Mouse (Mus musculus): ENCODE data around the gene Fyn. TPM values are rescaled to one million over a fixed set of nuclear protein-coding genes. Genes with fewer than 3 reads are reported as not detected.

Fyn gene
- polyA plus RNA-seq, 1 experiment from 2014 or later: 15.1 TPM

DNA sequence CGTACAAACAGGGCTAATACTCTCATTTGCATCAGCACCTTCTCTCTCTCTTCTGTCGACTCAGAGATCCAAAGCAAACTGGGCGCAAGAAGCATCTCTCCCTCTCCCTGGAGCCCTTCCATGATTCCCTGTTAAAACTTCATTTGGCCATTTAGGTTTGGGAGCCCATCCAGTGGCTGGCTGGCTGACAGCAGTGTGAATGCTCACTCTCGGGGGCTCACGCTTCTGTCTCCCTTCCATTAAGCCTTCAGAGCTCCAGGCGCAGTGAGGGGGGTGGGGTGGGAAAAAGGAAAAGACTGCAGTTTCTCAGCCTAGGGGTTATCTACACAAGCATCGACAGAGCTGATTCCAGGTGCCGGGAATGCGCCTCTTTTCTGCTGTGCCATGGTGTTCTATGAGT, 136.4 kb downstream of the Fyn start:
- peaks cover 16% of the 10 kb centered on the region for H3K4me1 ChIP-seq
- no peak overlapping the region for H3K9ac ChIP-seq
- H3K27ac ChIP-seq: no peak overlapping the region
- H3K9me3 ChIP-seq (replicated peaks): no peaks in the 10 kb centered on the region
- no peak overlapping the region for H3K4me3 ChIP-seq
- 60% methylated on average over 9 of the region's 9 CpGs for WGBS (ENCODE audit: insufficient replicate concordance)
- no peak overlapping the region for H3K4me2 ChIP-seq
- no peak for ATAC-seq
- no peaks in the 10 kb centered on the region for H3K27me3 ChIP-seq (replicated peaks)
- no peaks in the 10 kb centered on the region for H3K36me3 ChIP-seq

DNA sequence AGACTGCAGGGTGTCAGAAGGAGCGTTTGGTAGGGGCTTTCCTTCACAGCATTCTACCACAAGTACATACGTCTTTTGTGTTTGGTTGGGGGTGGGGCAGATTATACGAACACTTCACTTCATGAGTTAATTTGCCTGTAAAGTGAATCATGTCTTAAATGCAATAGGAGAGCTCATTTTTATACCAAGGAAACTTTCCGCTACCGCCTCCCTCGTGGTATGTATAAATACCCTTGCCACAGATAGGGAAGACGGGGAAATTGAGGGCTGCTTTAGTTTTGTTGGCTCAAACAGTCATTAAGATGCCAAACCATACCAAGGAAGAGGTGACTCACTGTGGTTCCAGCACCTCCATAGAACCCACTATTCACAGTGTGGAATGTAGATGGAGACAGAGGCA, 137.0 kb downstream of the Fyn start:
- ATAC-seq: no peak
- H3K9ac ChIP-seq: no peak overlapping the region
- no peak overlapping the region for H3K4me3 ChIP-seq
- no peak overlapping the region for H3K4me2 ChIP-seq
- no peaks in the 10 kb centered on the region for H3K36me3 ChIP-seq
- peaks cover 16% of the 10 kb centered on the region for H3K4me1 ChIP-seq
- H3K27ac ChIP-seq: no peak overlapping the region
- no peaks in the 10 kb centered on the region for H3K9me3 ChIP-seq (replicated peaks)
- H3K27me3 ChIP-seq (replicated peaks): no peaks in the 10 kb centered on the region
- WGBS (ENCODE audit: insufficient replicate concordance): 75% methylated on average over 7 of the region's 7 CpGs

DNA sequence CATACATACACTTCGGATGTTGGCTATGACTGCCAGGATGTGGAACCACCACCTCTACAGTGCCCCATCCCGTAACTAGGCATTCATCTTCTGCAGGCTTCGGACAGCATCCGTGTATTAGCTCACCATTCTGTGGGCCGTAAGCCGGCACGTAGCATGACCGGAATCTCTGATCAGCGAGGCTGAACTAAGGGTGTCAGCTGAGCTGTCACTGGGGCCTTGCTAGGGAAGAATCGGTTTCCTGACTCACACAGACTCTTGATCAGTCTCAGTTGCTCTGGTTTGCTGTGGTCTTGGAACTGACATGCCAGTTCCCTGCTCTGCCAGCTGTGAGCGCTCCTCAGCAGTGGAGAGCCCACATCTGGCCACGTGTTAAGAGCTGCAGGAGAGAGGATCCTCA, 137.7 kb downstream of the Fyn start:
- Histone ChIP-seq H3K27me3 (replicated peaks) (no peaks in the 10 kb centered on the region), H3K27ac (no peak overlapping the region), H3K36me3 (no peaks in the 10 kb centered on the region), H3K9ac (no peak overlapping the region), H3K4me2 (no peak overlapping the region), H3K4me1 (peaks cover 12% of the 10 kb centered on the region), H3K9me3 (replicated peaks) (no peaks in the 10 kb centered on the region), H3K4me3 (no peak overlapping the region)
- ATAC-seq: no peak
- WGBS (ENCODE audit: insufficient replicate concordance): 85% methylated on average over 12 of the region's 12 CpGs

DNA sequence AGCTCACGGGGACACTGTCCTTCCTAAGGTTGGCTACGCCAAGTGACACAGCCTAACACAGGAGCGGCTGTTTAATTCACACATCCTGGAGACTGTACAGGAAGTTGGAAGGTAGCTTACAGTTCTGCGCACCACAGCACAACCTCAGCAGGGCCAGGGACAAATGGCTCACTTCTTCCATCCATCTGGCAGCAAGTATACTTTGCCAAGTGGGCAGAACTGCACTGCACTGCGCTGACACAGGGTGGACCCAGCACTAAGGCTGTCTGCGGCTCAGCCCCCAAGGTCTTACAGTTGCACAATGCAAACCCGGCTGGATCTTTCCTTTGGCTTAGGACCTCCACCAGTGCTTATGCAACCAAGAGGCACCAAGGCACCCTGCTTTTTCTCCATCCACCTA, 138.2 kb downstream of the Fyn start:
- Histone ChIP-seq H3K4me2 (no peak overlapping the region), H3K4me1 (peaks cover 9% of the 10 kb centered on the region), H3K9me3 (replicated peaks) (no peaks in the 10 kb centered on the region), H3K4me3 (no peak overlapping the region), H3K9ac (no peak overlapping the region), H3K27ac (no peak overlapping the region), H3K27me3 (replicated peaks) (no peaks in the 10 kb centered on the region), H3K36me3 (peaks cover 3% of the 10 kb centered on the region; the same call in 1 of the 2 replicates)
- no peak for ATAC-seq
- 78% methylated on average over 7 of the region's 7 CpGs for WGBS (ENCODE audit: insufficient replicate concordance)

DNA sequence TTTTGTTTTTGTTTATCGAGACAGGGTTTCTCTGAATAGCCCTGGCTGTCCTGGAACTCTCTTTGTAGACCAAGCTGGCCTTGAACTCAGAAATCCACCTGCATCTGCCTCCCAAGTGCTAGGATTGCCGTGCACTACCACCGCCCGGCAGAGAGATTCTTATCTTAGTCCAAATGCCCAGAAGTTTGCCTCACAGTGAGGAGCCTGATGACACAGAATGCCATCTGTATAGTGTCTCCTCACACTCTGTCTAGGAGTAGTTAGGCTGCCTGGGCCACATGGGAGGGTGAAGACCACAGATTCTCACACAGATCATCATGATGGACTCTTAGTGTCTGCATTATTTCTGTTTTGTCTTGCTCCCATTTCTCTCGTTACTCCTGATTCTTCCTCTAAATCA, 140.1 kb downstream of the Fyn start:
- no peak for ATAC-seq
- WGBS (ENCODE audit: insufficient replicate concordance): 74% methylated on average over 5 of the region's 5 CpGs

DNA sequence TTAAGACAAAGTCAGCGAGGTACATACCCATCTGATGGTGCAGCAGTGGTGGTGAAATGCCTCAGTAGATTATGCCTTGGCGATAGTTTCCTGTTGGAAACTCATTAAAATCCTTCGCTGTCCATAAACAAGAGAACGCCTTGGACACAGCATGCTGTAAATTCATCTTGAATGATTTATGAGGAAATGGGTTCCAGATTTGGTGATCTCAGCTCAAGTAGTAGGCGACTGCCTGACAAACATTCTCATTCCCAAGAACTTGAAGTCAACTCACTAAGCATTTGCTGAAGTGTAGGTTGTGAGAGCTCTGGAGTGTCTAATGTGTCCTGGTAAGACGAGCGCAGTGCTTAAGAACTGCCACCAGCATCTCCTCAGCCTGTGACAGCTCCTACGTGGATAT, 141.3 kb downstream of the Fyn start:
- no peaks in the 10 kb centered on the region for H3K9me3 ChIP-seq (replicated peaks)
- ATAC-seq: no peak
- WGBS (ENCODE audit: insufficient replicate concordance): 73% methylated on average over 8 of the region's 8 CpGs

More for the DNA sequence above, 140.1 kb downstream of the Fyn start:
- Histone ChIP-seq H3K27ac (no peak overlapping the region), H3K4me2 (no peak overlapping the region), H3K4me1 (peaks cover 9% of the 10 kb centered on the region), H3K4me3 (no peak overlapping the region), H3K9me3 (replicated peaks) (no peaks in the 10 kb centered on the region), H3K36me3 (peaks cover 6% of the 10 kb centered on the region; the same call in 1 of the 2 replicates), H3K27me3 (replicated peaks) (no peaks in the 10 kb centered on the region), H3K9ac (no peak overlapping the region)

DNA sequence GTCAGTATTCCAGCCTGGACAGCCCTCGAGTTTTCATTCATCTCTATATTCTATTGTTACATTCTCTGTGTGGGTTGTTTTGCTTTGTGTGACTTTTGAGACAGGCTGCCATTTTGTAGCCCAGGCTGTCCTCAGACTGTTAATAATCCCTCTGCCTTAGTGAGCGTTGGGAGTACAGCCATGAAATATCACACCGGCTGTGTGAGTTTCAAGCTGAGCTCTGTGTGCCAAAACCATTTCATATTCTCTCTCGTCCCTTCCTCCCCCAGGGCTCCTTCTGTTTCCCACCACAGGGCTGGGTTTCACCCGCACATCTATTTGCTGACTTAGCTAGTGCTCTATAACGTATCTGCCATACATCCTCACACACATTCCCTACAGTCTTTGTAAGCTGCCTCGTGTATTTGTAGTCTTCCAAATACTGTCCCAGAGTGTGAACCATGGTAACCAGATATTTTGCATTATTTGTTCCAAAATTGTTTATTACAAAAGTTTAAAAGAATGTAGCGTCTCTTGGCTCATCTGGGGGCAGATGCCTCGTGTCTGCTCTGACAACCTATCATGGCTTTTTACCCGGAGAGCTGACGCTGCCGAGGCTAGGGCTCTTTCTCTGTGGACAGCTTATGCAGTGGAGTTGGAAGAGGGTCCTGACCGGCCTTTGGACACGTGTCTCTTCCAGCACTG, 144.1 kb downstream of the Fyn start:
- no peak overlapping the region for H3K9ac ChIP-seq
- ATAC-seq: no peak

More for the DNA sequence above, 141.3 kb downstream of the Fyn start:
- H3K27ac ChIP-seq: no peak overlapping the region
- H3K4me3 ChIP-seq: no peak overlapping the region
- H3K36me3 ChIP-seq: peaks cover 8% of the 10 kb centered on the region; the same call in 1 of the 2 replicates
- H3K27me3 ChIP-seq (replicated peaks): no peaks in the 10 kb centered on the region
- H3K4me1 ChIP-seq: peaks cover 9% of the 10 kb centered on the region
- H3K9ac ChIP-seq: no peak overlapping the region
- H3K4me2 ChIP-seq: no peak overlapping the region

DNA sequence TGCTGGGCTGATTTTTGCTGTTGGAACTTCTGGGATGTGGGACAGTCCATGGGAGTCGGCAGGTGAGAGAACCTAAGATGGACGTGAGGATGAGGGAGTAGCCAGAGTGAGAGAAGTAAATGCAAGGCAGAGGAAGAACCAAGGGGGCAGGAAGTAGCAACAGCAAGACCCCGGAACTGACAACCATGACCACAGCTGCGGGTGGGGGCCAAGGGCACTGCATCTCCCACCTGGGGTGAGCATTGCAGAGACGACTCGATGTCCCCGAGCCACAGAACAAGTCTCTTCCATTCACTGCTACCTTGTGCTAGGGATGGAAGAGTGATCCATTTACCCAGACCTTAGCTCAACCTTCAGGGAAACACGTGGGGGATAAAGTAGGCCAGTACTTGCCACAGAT, 146.3 kb downstream of the Fyn start:
- Histone ChIP-seq H3K27ac (no peak overlapping the region), H3K4me3 (no peak overlapping the region)
- 81% methylated on average over 8 of the region's 8 CpGs for WGBS (ENCODE audit: insufficient replicate concordance)

More for the DNA sequence above, 144.1 kb downstream of the Fyn start:
- Histone ChIP-seq H3K4me1 (peaks cover 8% of the 10 kb centered on the region), H3K4me3 (no peak overlapping the region), H3K36me3 (peaks cover 29% of the 10 kb centered on the region), H3K27ac (no peak overlapping the region), H3K27me3 (replicated peaks) (no peaks in the 10 kb centered on the region), H3K4me2 (no peak overlapping the region), H3K9me3 (replicated peaks) (no peaks in the 10 kb centered on the region)
- 79% methylated on average over 14 of the region's 14 CpGs for WGBS (ENCODE audit: insufficient replicate concordance)

DNA sequence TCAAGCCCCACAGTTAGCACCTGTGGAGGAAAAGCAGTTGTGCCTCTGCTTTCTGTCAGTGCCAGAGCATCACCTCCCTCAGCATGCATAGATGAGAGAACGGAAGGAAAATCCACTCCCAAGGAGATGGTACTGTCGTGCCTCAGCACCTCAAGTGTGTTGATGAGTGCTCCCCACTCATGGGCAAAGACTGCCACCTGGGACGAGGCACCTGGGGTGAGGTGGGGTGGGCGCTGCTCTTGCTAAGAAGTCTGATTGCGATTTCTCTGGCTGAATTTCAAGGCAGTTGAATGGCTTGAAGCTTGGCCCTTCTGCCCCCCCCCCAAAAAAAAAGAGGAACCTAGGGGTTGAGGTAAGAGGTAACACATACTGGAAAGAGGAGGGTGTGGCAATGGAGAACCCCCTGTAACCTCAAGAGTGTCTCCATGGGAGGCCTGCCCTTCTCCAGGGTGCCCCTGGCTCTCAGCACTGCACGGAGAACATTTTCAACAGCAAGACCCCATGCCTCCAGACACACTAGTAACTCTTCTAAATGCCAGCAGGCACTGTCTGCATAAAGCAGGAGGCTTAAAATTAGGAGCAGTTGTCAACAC, 148.0 kb downstream of the Fyn start:
- Histone ChIP-seq H3K4me1 (peaks cover 4% of the 10 kb centered on the region; the same call in 1 of the 2 replicates), H3K36me3 (peaks cover 28% of the 10 kb centered on the region), H3K4me2 (no peak overlapping the region), H3K9me3 (replicated peaks) (no peaks in the 10 kb centered on the region), H3K4me3 (no peak overlapping the region), H3K27ac (no peak overlapping the region), H3K9ac (no peak overlapping the region), H3K27me3 (replicated peaks) (no peaks in the 10 kb centered on the region)
- 85% methylated on average over 6 of the region's 6 CpGs for WGBS (ENCODE audit: insufficient replicate concordance)
- ATAC-seq: no peak

More for the DNA sequence above, 146.3 kb downstream of the Fyn start:
- peaks cover 29% of the 10 kb centered on the region for H3K36me3 ChIP-seq
- peaks cover 4% of the 10 kb centered on the region; the same call in 1 of the 2 replicates for H3K4me1 ChIP-seq
- H3K27me3 ChIP-seq (replicated peaks): no peaks in the 10 kb centered on the region
- H3K4me2 ChIP-seq: no peak overlapping the region
- no peaks in the 10 kb centered on the region for H3K9me3 ChIP-seq (replicated peaks)
- no peak for ATAC-seq
- no peak overlapping the region for H3K9ac ChIP-seq

DNA sequence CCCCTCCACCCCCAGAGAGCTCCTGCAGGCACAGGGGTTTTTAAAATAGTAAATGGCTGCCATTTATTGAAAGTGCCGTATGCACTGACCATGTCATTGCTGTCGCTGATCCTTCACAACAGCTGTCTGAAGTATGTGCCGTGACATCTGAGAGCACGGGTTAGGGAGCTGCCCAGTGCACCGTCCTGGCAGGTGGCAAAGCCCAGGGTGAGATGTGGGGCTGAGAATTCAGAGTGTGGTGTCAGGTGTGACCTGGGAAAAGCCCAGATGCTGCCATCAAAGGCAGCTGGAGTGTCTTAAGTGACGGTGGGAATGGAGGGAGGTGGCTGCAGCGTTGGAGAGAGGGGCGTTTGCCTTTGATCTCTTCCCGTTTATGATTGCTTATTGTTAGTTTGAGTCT, 148.7 kb downstream of the Fyn start:
- no peaks in the 10 kb centered on the region for H3K27me3 ChIP-seq (replicated peaks)
- no peak overlapping the region for H3K9ac ChIP-seq
- H3K4me3 ChIP-seq: no peak overlapping the region
- H3K36me3 ChIP-seq: peaks cover 26% of the 10 kb centered on the region
- no peak for ATAC-seq
- 86% methylated on average over 9 of the region's 9 CpGs for WGBS (ENCODE audit: insufficient replicate concordance)
- H3K4me1 ChIP-seq: peaks cover 4% of the 10 kb centered on the region; the same call in 1 of the 2 replicates
- no peak overlapping the region for H3K27ac ChIP-seq
- no peak overlapping the region for H3K4me2 ChIP-seq
- no peaks in the 10 kb centered on the region for H3K9me3 ChIP-seq (replicated peaks)

DNA sequence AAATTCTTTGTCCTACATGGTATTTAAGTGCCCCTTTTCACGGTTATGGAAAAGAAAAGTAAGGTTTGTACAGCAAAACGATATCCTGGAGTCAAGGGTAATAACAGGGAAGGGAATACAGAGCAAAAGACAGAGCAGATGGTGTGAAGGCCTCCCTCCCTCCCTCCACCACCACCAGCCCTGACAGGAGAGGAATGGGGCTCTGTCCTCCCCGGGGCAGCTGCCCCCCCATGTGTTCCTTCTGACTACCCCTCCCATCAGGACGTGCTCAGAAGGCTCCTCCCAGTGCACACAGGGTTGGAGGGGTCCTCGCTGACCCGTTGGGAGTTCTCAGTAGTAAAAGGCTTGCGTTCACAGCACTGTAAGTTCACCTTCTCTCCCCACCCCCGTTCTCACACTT, 149.6 kb downstream of the Fyn start:
- 61% methylated on average over 8 of the region's 8 CpGs for WGBS (ENCODE audit: insufficient replicate concordance)

DNA sequence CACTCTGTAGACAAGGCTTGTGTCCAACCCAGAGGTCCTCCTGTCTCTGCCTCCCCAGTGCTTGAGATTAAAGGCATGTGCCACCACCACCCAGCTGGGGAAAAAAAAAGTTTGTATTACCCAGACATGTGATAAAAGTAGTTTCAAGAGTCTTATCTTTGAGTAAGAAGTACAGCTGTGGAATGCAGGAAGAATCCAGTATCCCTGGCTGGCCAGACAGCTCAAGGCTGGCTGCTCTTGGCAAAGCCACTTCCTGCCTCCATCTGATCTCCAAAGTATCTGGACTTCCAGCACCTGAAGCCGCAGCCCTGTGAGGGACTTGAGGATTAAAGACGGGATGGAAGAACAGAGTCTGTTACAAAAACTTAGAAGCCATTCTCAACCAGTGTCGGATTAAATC, 150.2 kb downstream of the Fyn start:
- WGBS (ENCODE audit: insufficient replicate concordance): 60% methylated on average over 3 of the region's 3 CpGs
- H3K9ac ChIP-seq: no peak overlapping the region
- no peak overlapping the region for H3K4me3 ChIP-seq
- H3K27ac ChIP-seq: 0 out of 2 replicates have a peak overlapping the region, but pooled peaks have one; percentile 9
- ATAC-seq: no peak
- H3K36me3 ChIP-seq: peaks cover 34% of the 10 kb centered on the region
- no peak overlapping the region for H3K4me2 ChIP-seq
- H3K27me3 ChIP-seq (replicated peaks): no peaks in the 10 kb centered on the region
- H3K9me3 ChIP-seq (replicated peaks): no peaks in the 10 kb centered on the region
- peaks cover 4% of the 10 kb centered on the region; the same call in 1 of the 2 replicates for H3K4me1 ChIP-seq

More for the DNA sequence above, 149.6 kb downstream of the Fyn start:
- no peaks in the 10 kb centered on the region for H3K27me3 ChIP-seq (replicated peaks)
- peaks cover 30% of the 10 kb centered on the region for H3K36me3 ChIP-seq
- no peak overlapping the region for H3K9ac ChIP-seq
- no peak overlapping the region for H3K27ac ChIP-seq
- no peak for ATAC-seq
- H3K9me3 ChIP-seq (replicated peaks): no peaks in the 10 kb centered on the region
- H3K4me3 ChIP-seq: no peak overlapping the region
- peaks cover 4% of the 10 kb centered on the region; the same call in 1 of the 2 replicates for H3K4me1 ChIP-seq
- H3K4me2 ChIP-seq: no peak overlapping the region
